Mouse (Mus musculus): Measurements from ENCODE around the gene Olfr1447.

Gene Olfr1447

GRCm38 (mm10) chr19:12903643-12904042 lies at the start of gene Olfr1447:
TSS of gene Olfr1447 (minus strand) at chr19:12903743.
- DNase-seq (ENCODE audit: extremely low spot score, low spot score): no peak

GRCm38 (mm10) chr19:12949958-12950357 lies 46.4 kb upstream of the Olfr1447 start, which contains the start of gene Olfr1450:
TSS of gene Olfr1450 (plus strand) at chr19:12950258.
- no peak for DNase-seq (ENCODE audit: extremely low spot score, low spot score)

GRCm38 (mm10) chr19:12930540-12930939 lies 27.0 kb upstream of the Olfr1447 start, which contains the start of gene Olfr1449:
TSS of gene Olfr1449 (plus strand) at chr19:12930840.
- no peak for DNase-seq (ENCODE audit: extremely low spot score, low spot score)

GRCm38 (mm10) chr19:12924319-12924718 lies 20.8 kb upstream of the Olfr1447 start, which contains the start of gene Olfr1448:
TSS of gene Olfr1448 (minus strand) at chr19:12924419.
- DNase-seq (ENCODE audit: extremely low spot score, low spot score): no peak

- DNase-seq (ENCODE audit: extremely low spot score, low spot score): no peak
Measured at GRCm38 (mm10) chr19:12893424-12893823, 10.1 kb downstream of the Olfr1447 start, which contains the start of gene Olfr1446. TSS of gene Olfr1446 (minus strand) at chr19:12893524.

GRCm38 (mm10) chr19:12883555-12883954 lies 20.0 kb downstream of the Olfr1447 start, which contains the start of gene Olfr1445:
TSS of gene Olfr1445 (plus strand) at chr19:12883855.
- DNase-seq (ENCODE audit: extremely low spot score, low spot score): no peak

- DNase-seq (ENCODE audit: extremely low spot score, low spot score): no peak
Measured at GRCm38 (mm10) chr19:12856983-12857382, 46.6 kb downstream of the Olfr1447 start, which contains the start of gene Olfr1444. TSS of gene Olfr1444 (plus strand) at chr19:12857283.
